Mouse (Mus musculus): ENCODE results near the gene Olfr1501.
"Not testable (repeated sequence)": the region's sequence is repeated elsewhere in the genome, so short reads cannot be mapped to it uniquely, and the experiment has no call there.

The Olfr1501 gene

DNA sequence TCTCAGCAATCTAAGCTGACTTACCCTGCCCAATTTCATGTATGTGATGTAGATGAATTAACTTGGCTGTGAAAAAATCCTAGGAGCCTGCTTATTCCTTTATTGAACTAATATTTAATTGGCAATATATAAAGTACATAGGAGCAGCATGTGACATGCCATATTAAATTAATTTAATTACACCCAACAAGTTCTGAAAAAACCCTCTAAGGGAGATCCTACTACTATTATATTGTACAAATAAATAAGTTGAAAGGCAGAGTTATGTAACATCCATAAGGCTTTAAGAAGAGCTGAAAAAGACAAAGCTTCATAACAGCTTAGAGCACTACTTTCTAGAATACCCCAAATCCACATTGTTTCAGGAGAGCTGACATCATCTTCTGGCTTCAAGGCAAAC is at the start of gene Olfr1501:
Olfr1501 (minus strand) TSS at position 101 of the 400 bp plus-strand sequence.
- DNase-seq: not testable (repeated sequence)

DNA sequence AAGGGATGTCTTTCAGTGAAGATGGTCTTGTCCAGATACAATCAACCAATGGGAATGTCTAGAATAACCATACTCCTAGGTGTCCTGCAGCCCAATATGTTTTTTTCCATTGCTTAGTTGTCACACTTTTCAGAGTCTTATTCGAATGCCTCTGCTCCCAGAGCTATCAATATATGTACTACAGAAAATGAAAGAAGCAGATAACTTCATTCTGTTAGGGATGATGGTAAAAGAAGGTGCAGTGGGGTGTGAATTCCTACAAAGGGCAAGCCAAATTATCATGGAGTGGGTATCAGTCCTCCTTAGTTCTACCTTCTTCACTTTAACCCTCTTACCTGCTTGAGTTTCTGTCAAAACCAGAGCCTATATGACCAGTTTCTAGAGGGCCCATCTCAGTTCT is 47.3 kb upstream of the Olfr1501 start, which contains the start of gene Olfr1504:
Olfr1504 (minus strand) TSS at position 101 of the 400 bp plus-strand sequence.
- DNase-seq: no peak

DNA sequence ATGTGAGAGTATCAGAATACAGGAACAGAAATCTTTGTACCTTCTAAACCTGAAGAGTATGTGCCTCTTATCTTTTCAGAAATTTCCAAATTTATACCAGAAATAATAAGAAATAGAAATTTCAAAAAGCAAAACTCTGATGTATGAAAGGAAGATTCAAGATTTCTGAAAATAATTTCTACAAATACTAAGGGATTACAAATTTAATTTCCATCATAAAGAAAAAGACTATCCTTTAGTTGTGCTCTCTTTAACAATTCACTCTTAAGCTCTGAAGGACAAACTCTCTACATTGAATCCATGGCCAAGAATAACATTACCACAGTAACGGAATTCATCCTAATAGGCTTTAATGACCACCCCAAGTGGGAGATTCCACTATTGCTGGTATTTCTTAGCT is 11.0 kb upstream of the Olfr1501 start, which contains the start of gene Olfr1502:
Olfr1502 (plus strand) TSS at position 301 of the 400 bp plus-strand sequence.
- no peak for DNase-seq

DNA sequence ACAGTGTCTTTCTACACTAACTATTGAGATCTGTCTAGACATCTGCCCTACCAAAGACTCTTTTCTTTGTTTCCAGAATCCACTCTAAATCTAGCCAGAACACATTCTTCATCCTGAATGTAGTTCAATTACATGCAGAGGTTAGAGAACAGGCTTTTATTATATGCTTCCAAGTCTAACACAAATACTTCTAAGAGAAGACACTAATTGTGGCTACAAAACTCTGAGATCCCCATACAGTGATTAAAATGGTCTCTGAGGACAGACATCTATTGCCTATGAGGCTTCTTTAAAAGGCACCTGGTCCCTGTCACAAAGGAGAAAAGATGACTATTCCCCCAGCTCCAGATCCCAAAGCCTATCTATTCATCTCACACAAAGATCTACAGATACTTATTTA is 20.1 kb downstream of the Olfr1501 start, which contains the start of gene Olfr1500:
Olfr1500 (minus strand) TSS at position 101 of the 400 bp plus-strand sequence.
- no peak for DNase-seq

DNA sequence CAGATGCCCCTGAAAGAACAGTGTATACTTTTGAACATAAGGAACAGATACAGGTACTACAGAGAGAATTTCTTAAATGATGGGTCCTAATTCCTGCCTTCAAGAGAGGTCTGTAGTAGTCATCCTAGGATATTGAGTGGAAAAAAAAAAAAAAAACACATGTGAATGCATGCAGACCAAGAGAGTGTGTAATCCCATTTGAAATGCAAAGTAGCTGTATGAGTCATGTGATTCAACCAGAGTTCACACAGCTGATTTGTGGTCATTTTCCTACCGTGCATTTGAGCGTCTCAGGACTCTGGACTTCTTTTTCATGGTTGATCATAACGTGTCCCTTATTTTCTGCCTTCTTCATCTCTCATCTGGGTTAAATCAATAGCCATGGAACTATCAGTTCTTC is 22.0 kb downstream of the Olfr1501 start:
- DNase-seq: no peak

DNA sequence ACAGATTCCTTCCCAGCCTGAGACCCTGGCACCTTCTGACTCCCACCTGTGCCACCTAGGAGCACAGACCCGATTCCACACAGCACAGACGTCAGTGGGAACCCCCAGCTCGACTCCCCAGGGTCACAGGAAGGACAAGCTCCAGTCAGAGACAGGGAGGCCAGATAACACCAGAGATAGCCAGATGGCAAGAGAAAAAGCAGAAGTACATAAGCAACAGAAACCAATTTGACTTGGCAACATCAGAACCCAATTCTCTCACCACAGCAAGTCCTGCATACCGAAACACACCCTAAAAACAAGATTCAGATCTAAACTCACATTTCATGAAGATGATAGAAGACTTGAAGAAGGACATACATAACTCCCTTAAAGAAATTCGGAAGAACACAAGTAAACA is 29.6 kb downstream of the Olfr1501 start:
- DNase-seq: no peak

DNA sequence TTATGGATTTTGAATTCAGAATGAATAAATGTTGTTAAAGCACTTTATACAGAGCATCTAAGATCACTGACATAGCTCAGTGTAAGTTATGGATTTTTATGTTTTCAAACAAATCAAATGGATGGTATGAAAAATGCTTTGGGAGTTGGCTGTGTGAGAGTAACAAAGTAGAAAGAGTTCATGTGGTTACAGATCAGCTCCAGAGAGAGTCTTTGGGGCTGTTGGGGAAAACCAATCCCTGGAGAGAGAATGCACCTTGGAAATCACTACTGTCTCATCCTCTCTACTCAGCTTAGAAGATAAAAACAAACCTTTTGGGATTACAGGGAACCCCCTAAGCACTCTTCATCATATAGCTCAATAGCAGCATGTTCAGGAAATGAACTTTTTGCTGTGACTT is 31.1 kb downstream of the Olfr1501 start, which contains the start of gene Olfr1499:
Olfr1499 (minus strand) TSS at position 101 of the 400 bp plus-strand sequence.
- no peak for DNase-seq

DNA sequence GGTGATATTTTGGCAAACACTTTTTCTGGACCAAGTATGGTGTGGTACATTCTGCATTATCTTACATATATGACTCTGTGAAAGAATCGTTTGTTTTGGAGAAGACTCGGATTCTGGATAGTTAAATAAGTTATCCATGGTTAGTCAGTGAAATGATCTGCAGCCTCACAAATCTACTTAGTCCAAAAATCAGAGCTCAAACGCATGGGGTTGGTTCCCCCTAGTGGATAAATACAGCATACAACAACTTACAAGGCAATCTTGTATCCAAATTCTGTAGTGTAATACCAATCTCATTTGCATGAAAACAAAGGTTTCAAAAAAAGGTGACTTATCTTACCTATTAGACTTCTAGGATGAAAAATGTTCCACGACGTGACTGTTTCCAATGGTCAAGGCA is 31.7 kb downstream of the Olfr1501 start:
- no peak for DNase-seq

DNA sequence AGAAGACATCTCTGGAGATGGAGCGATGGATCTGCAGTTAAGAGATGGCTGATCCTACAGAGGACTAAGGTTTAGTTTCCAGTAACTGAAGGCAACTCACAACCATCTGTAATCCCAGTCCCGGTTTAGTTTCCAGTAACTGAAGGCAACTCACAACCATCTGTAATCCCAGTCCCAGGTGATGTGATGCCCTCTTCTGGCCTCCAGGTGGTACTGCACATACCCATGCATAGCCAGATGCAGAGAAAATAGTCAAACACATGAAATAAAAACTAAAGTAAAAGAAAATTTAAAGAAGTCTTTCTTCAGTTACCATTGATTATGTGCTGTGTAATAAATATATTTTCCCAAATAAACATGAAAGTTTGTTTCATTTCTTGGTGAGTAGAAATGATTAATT is 37.7 kb downstream of the Olfr1501 start:
- no peak for DNase-seq

DNA sequence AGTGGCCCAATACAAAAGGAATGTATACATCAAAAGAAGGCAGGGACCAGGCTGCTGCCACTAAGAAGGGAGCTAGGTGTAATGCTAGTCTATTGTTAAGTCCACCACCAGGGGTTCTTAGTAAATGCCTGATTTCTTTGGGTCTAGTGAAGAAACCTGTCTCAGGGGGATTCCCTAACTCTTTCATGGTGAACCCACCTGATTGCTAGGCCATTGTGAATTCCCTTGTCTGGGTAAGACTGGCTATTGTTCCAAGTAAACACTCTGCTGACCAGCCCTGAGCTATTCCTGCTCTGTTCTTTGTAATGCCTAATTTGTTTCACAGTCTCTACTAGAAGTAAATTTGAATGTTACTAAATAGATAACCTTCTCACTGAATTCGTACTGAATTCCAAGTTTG is 45.0 kb downstream of the Olfr1501 start:
- not testable (repeated sequence) for DNase-seq

DNA sequence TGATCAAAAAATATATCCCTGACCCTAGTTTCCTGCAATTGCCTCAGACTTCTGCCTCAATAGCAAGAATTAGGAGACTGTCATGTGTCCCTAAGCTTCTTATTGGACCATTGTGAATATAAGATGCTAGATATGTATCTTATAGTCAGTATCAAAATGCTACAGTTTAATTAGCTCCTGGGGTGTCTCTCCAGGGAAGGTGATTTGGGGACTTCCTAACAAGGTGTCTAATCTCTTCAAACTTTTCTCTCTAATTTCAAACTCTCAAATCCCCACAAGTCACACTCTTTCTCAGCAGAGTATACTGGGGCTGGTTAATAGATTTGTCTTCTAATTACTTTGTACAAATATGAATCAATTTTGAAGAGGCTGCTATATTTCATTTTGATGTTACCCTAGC is 52.4 kb downstream of the Olfr1501 start, which contains the start of gene Olfr1497:
Olfr1497 (minus strand) TSS at position 101 of the 400 bp plus-strand sequence.
- DNase-seq: no peak
